Mouse (Mus musculus): ENCODE measurements around the gene Kcnh7.

Gene Kcnh7

GRCm38 (mm10) chr2:62935273-62935874 is 248.7 kb downstream of the Kcnh7 start:
- DNase-seq (ENCODE audit: low spot score) = no peak

GRCm38 (mm10) chr2:62928494-62928893 is 255.6 kb downstream of the Kcnh7 start:
- DNase-seq (ENCODE audit: low spot score) = no peak

- DNase-seq (ENCODE audit: low spot score) = no peak
These were observed 256.0 kb downstream of the Kcnh7 start for GRCm38 (mm10) chr2:62928065-62928464.

- DNase-seq (ENCODE audit: low spot score) = no peak
These were observed 260.3 kb downstream of the Kcnh7 start for GRCm38 (mm10) chr2:62923803-62924202.

- no peak for DNase-seq (ENCODE audit: low spot score)
These were observed 276.4 kb downstream of the Kcnh7 start for GRCm38 (mm10) chr2:62907688-62908087.

GRCm38 (mm10) chr2:62902363-62903353 is 281.4 kb downstream of the Kcnh7 start:
- DNase-seq (ENCODE audit: low spot score) = no peak

GRCm38 (mm10) chr2:62878763-62879162 is 305.3 kb downstream of the Kcnh7 start:
- DNase-seq (ENCODE audit: low spot score) = no peak

GRCm38 (mm10) chr2:62855391-62855790 is 328.7 kb downstream of the Kcnh7 start:
- DNase-seq (ENCODE audit: low spot score) = no peak

- no peak for DNase-seq (ENCODE audit: low spot score)
These were observed 341.5 kb downstream of the Kcnh7 start for GRCm38 (mm10) chr2:62842630-62843029.

- no peak for DNase-seq (ENCODE audit: low spot score)
These were observed 349.8 kb downstream of the Kcnh7 start for GRCm38 (mm10) chr2:62834261-62834660.

- no peak for DNase-seq (ENCODE audit: low spot score)
These were observed 364.9 kb downstream of the Kcnh7 start for GRCm38 (mm10) chr2:62819231-62819630.

GRCm38 (mm10) chr2:62816016-62816415 is 368.1 kb downstream of the Kcnh7 start:
- DNase-seq (ENCODE audit: low spot score) = no peak

- DNase-seq (ENCODE audit: low spot score) = no peak
These were observed 375.3 kb downstream of the Kcnh7 start for GRCm38 (mm10) chr2:62808813-62809212.

GRCm38 (mm10) chr2:62807476-62807882 is 376.6 kb downstream of the Kcnh7 start:
- no peak for DNase-seq (ENCODE audit: low spot score)

GRCm38 (mm10) chr2:62806931-62807330 is 377.2 kb downstream of the Kcnh7 start:
- no peak for DNase-seq (ENCODE audit: low spot score)

- DNase-seq (ENCODE audit: low spot score) = no peak
These were observed 380.1 kb downstream of the Kcnh7 start for GRCm38 (mm10) chr2:62804030-62804429.

- DNase-seq (ENCODE audit: low spot score) = no peak
These were observed 399.5 kb downstream of the Kcnh7 start for GRCm38 (mm10) chr2:62784460-62785038.

- DNase-seq (ENCODE audit: low spot score) = no peak
These were observed 437.8 kb downstream of the Kcnh7 start for GRCm38 (mm10) chr2:62746256-62746655.

GRCm38 (mm10) chr2:62743098-62743497 is 441.0 kb downstream of the Kcnh7 start:
- DNase-seq (ENCODE audit: low spot score) = no peak

- no peak for DNase-seq (ENCODE audit: low spot score)
These were observed 453.4 kb downstream of the Kcnh7 start for GRCm38 (mm10) chr2:62730671-62731070.

GRCm38 (mm10) chr2:62727732-62728131 is 456.4 kb downstream of the Kcnh7 start:
- no peak for DNase-seq (ENCODE audit: low spot score)

- no peak for DNase-seq (ENCODE audit: low spot score)
These were observed 458.1 kb downstream of the Kcnh7 start for GRCm38 (mm10) chr2:62725946-62726345.

- DNase-seq (ENCODE audit: low spot score) = no peak
These were observed 465.7 kb downstream of the Kcnh7 start for GRCm38 (mm10) chr2:62718411-62718810.
